ENCODE assay signal across 8 mouse cellular contexts in the genomic region with DNA sequence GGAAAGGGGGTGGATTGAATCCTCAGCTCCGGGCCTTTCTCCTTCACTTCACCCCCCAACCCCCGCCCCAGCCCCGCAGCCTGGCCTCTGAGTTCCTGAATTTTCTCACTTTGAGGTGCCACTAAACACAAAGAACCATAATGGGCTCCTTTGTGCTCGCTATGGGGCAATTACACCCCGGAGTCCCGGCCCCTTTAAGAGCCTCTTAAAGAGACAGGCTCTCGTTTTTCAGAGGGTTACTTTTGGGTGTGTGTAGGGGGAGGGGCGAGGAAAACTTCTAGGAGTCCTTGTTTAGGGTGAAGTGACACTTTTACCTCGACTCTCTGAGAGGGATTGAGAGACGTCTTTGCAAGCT. TPM values are rescaled to one million over a fixed set of nuclear protein-coding genes. Genes with fewer than 3 reads are reported as not detected.
DNase-seq lines count a peak whose midpoint lies in the region; ATAC-seq and TF ChIP-seq lines count a peak whose summit lies in the region.

No protein-coding gene starts in this region.

- TF ChIP-seq CTCF in embryonic fibroblast, embryonic 13.5 days (IDR thresholded peaks at IDR 0.05; ENCODE audit: borderline replicate concordance, insufficient read depth, low read length): no peak
- no peak for TF ChIP-seq CTCF in thymus, adult 2 months (IDR thresholded peaks at IDR 0.05; ENCODE audit: borderline replicate concordance, control insufficient read depth, extremely low read depth, insufficient read depth, low read length, poor library complexity)

- H3K4me2 ChIP-seq in limb, embryonic 14.5 days (replicated peaks; ENCODE audit: low read depth, low read length, severe bottlenecking): peak overlapping the region; percentile 62
- H3K4me2 ChIP-seq in midbrain, embryonic 16.5 days (ENCODE audit: low read length): peak overlapping the region; percentile 88

- peaks cover 5% of the 10 kb centered on the region; the same call in 1 of the 2 replicates for H3K36me3 ChIP-seq in hindbrain, embryonic 10.5 days
- H3K36me3 ChIP-seq in limb, embryonic 14.5 days (ENCODE audit: control insufficient read depth, insufficient read depth, low read length): peaks cover 20% of the 10 kb centered on the region
- no peaks in the 10 kb centered on the region for H3K36me3 ChIP-seq in midbrain, embryonic 16.5 days (ENCODE audit: control insufficient read depth, insufficient read depth, low read length)
- H3K36me3 ChIP-seq in thymus, adult 2 months (ENCODE audit: control insufficient read depth, insufficient read depth, low read length): no peaks in the 10 kb centered on the region

- H3K4me3 ChIP-seq in embryonic fibroblast, embryonic 13.5 days (ENCODE audit: insufficient read depth, low read length): peak overlapping the region; percentile 63
- H3K4me3 ChIP-seq in hindbrain, embryonic 10.5 days: peak overlapping the region; percentile 79
- peak overlapping the region; percentile 97 for H3K4me3 ChIP-seq in limb, embryonic 14.5 days (replicated peaks; ENCODE audit: low read length)
- H3K4me3 ChIP-seq in midbrain, embryonic 16.5 days (ENCODE audit: low read depth, low read length): peak overlapping the region; percentile 48
- no peak overlapping the region for H3K4me3 ChIP-seq in thymus, adult 2 months (ENCODE audit: control insufficient read depth, insufficient read depth, low read length)

- WGBS in hindbrain, embryonic 10.5 days: under 1% methylated on average over 10 of the region's 10 CpGs
- WGBS in limb, embryonic 14.5 days: 1% methylated on average over 10 of the region's 10 CpGs
- WGBS in midbrain, embryonic 16.5 days: 3% methylated on average over 10 of the region's 10 CpGs
- WGBS in thymus, adult 2 months: 2% methylated on average over 10 of the region's 10 CpGs

- peak; percentile 40 to 56 for DNase-seq in right cerebral cortex, postnatal 10 days (ENCODE audit: low spot score in 2 of 2)
- no peak for DNase-seq in right cerebral cortex, adult 2 months (ENCODE audit: low spot score in 2 of 2)
- peak; percentile 86 for DNase-seq in hindbrain, embryonic 10.5 days (ENCODE audit: low spot score)
- DNase-seq in limb, embryonic 14.5 days (ENCODE audit: low spot score): peak; percentile 86
- DNase-seq in thymus, adult 2 months: no peak
- DNase-seq in natural killer cell, adult 2 months (ENCODE audit: low spot score in 2 of 2): no peak

- ATAC-seq in limb, embryonic 14.5 days (ENCODE audit: low FRiP score, low read depth): peak; percentile 42
- peak; percentile 64 for ATAC-seq in midbrain, embryonic 16.5 days

- peak overlapping the region; percentile 64 for H3K9ac ChIP-seq in limb, embryonic 14.5 days (ENCODE audit: low read depth, low read length, severe bottlenecking)
- H3K9ac ChIP-seq in midbrain, embryonic 16.5 days (ENCODE audit: low read depth, low read length): peak overlapping the region; percentile 54

- TF ChIP-seq POLR2A in embryonic fibroblast, embryonic 13.5 days (IDR thresholded peaks at IDR 0.05; ENCODE audit: low read depth, low read length): no peak; the same call in 1 of the 2 replicates
- no peak for TF ChIP-seq POLR2A in limb, embryonic 14.5 days (IDR thresholded peaks at IDR 0.05; ENCODE audit: borderline replicate concordance, extremely low read depth, insufficient read depth, insufficient read length)
- no peak for TF ChIP-seq POLR2A in thymus, adult 2 months (IDR thresholded peaks at IDR 0.05; ENCODE audit: control insufficient read depth, extremely low read depth, insufficient read depth, low read length, poor library complexity)

- H3K4me1 ChIP-seq in embryonic fibroblast, embryonic 13.5 days (ENCODE audit: control insufficient read depth, insufficient read depth, low read length): peaks cover under 1% of the 10 kb centered on the region; the same call in 1 of the 2 replicates
- peaks cover 52% of the 10 kb centered on the region for H3K4me1 ChIP-seq in hindbrain, embryonic 10.5 days (replicated peaks)
- peaks cover 8% of the 10 kb centered on the region for H3K4me1 ChIP-seq in limb, embryonic 14.5 days (ENCODE audit: control insufficient read depth, insufficient read depth, low read length)
- peaks cover 31% of the 10 kb centered on the region for H3K4me1 ChIP-seq in midbrain, embryonic 16.5 days (ENCODE audit: control insufficient read depth, insufficient read depth, low read length)
- no peaks in the 10 kb centered on the region for H3K4me1 ChIP-seq in thymus, adult 2 months (replicated peaks; ENCODE audit: control insufficient read depth, insufficient read depth, low read length)

- no peaks in the 10 kb centered on the region for H3K9me3 ChIP-seq in hindbrain, embryonic 10.5 days
- H3K9me3 ChIP-seq in limb, embryonic 14.5 days (ENCODE audit: control insufficient read depth, low read length): no peaks in the 10 kb centered on the region
- no peaks in the 10 kb centered on the region for H3K9me3 ChIP-seq in midbrain, embryonic 16.5 days (replicated peaks; ENCODE audit: control insufficient read depth, low read length, poor library complexity, severe bottlenecking)

- H3K27ac ChIP-seq in embryonic fibroblast, embryonic 13.5 days (ENCODE audit: insufficient read depth, low read length): peak overlapping the region; percentile 99
- H3K27ac ChIP-seq in hindbrain, embryonic 10.5 days: peak overlapping the region; percentile 99
- H3K27ac ChIP-seq in limb, embryonic 14.5 days (replicated peaks; ENCODE audit: low read depth, low read length): peak overlapping the region; percentile 100
- H3K27ac ChIP-seq in midbrain, embryonic 16.5 days (ENCODE audit: low read length): peak overlapping the region; percentile 77
- no peak overlapping the region for H3K27ac ChIP-seq in thymus, adult 2 months (ENCODE audit: control insufficient read depth, insufficient read depth, low read length)

- peaks cover 23% of the 10 kb centered on the region for H3K27me3 ChIP-seq in hindbrain, embryonic 10.5 days (ENCODE audit: insufficient read depth, poor library complexity, severe bottlenecking)
- no peaks in the 10 kb centered on the region for H3K27me3 ChIP-seq in limb, embryonic 14.5 days (ENCODE audit: control insufficient read depth, insufficient read depth, low read length)
- peaks cover 4% of the 10 kb centered on the region; the same call in 1 of the 2 replicates for H3K27me3 ChIP-seq in midbrain, embryonic 16.5 days (ENCODE audit: control insufficient read depth, insufficient read depth, low read depth, low read length)
- peaks cover 6% of the 10 kb centered on the region for H3K27me3 ChIP-seq in thymus, adult 2 months (ENCODE audit: control insufficient read depth, insufficient read depth, low read length)

RNA-seq across cellular contexts. Expression of gene Fzd2, which starts 0.7 kb away (rescaled TPM):
- 54.6 and 75.0 TPM in 2 replicates for polyA plus RNA-seq in embryonic fibroblast, embryonic 13.5 days (2011; ENCODE audit: insufficient read length, low read depth, missing spikeins)
- 31.8 and 36.9 TPM in 2 replicates for polyA plus RNA-seq in hindbrain, embryonic 10.5 days (2016; fragmentation: Nextera tagmentation; extraction: Ambion mirVana)
- 163 and 258 TPM in 2 replicates for polyA plus RNA-seq in limb, embryonic 14.5 days (2012; rRNA removed)
- polyA plus RNA-seq in limb, embryonic 14.5 days (2014; fragmentation: Nextera tagmentation; extraction: Ambion mirVana): 65.5 and 70.7 TPM in 2 replicates
- polyA plus RNA-seq in midbrain, embryonic 16.5 days (2015; fragmentation: Nextera tagmentation; extraction: Ambion mirVana): 3.9 and 4.4 TPM in 2 replicates
- 7.2 and 10.2 TPM in 2 replicates for polyA plus RNA-seq in thymus, adult 2 months (2012; rRNA removed)

RNA-seq across cellular contexts. Expression of gene Gm11627, which starts 24.2 kb away (rescaled TPM):
- 2.5 and 3.2 TPM in 2 replicates for polyA plus RNA-seq in embryonic fibroblast, embryonic 13.5 days (2011; ENCODE audit: insufficient read length, low read depth, missing spikeins)
- polyA plus RNA-seq in hindbrain, embryonic 10.5 days (2016; fragmentation: Nextera tagmentation; extraction: Ambion mirVana): 9.0 and 9.1 TPM in 2 replicates
- polyA plus RNA-seq in limb, embryonic 14.5 days (2012; rRNA removed): 5.5 and 7.2 TPM in 2 replicates
- 11.4 and 13.2 TPM in 2 replicates for polyA plus RNA-seq in limb, embryonic 14.5 days (2014; fragmentation: Nextera tagmentation; extraction: Ambion mirVana)
- polyA plus RNA-seq in midbrain, embryonic 16.5 days (2015; fragmentation: Nextera tagmentation; extraction: Ambion mirVana): 1.6 and 2.4 TPM in 2 replicates
- polyA plus RNA-seq in thymus, adult 2 months (2012; rRNA removed): 0.71 TPM in 1 of 2 replicates, not detected in the other

RNA-seq across cellular contexts. Expression of gene Gpatch8, which starts 47.3 kb away (rescaled TPM):
- polyA plus RNA-seq in embryonic fibroblast, embryonic 13.5 days (2011; ENCODE audit: insufficient read length, low read depth, missing spikeins): 36.6 and 40.7 TPM in 2 replicates
- 63.0 and 66.5 TPM in 2 replicates for polyA plus RNA-seq in hindbrain, embryonic 10.5 days (2016; fragmentation: Nextera tagmentation; extraction: Ambion mirVana)
- polyA plus RNA-seq in limb, embryonic 14.5 days (2012; rRNA removed): 38.2 and 41.1 TPM in 2 replicates
- 43.0 and 54.7 TPM in 2 replicates for polyA plus RNA-seq in limb, embryonic 14.5 days (2014; fragmentation: Nextera tagmentation; extraction: Ambion mirVana)
- polyA plus RNA-seq in midbrain, embryonic 16.5 days (2015; fragmentation: Nextera tagmentation; extraction: Ambion mirVana): 64.1 and 64.5 TPM in 2 replicates
- 34.5 and 36.3 TPM in 2 replicates for polyA plus RNA-seq in thymus, adult 2 months (2012; rRNA removed)

Comparison
In these comparisons a context has a peak if more than half of its experiments do, and no peak if none do; other contexts are left out.
1. DNase-seq: peak in right cerebral cortex, postnatal 10 days (2 of 2), hindbrain, embryonic 10.5 days (single experiment) and limb, embryonic 14.5 days (single experiment); none in right cerebral cortex, adult 2 months (0 of 2), thymus, adult 2 months (single experiment) and natural killer cell, adult 2 months (0 of 2).